20 mouse cellular contexts compared by ENCODE assay signal in the genomic region with DNA sequence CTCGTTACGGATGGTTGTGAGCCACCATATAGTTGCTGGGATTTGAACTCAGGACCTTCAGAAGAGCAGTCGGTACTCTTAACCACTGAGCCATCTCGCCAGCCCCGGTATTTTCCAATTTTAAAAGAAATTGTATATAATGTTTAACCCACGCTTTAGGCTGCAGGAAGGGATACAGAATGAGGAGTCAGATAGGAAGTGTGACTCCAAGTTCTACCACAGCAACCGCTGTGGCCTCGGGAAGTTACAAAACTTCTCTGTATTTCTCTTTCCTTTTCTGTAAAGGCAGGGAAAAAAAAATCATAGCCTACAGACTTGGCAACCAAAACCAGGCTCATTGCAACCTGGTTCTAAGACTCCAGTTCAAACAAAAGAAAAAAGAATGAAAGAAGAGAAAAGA.
DNase-seq lines count a peak whose midpoint lies in the region; ATAC-seq and TF ChIP-seq lines count a peak whose summit lies in the region.
"Had no signal": no experiment of that assay in that cellular context is flagged by ENCODE, and none has a peak within 500 bp of the region (broad histone marks: within the 10 kb centered on the region; RNA-seq: fewer than 3 reads in every experiment).

No protein-coding gene starts in this region.

- no peak for TF ChIP-seq CTCF in heart, postnatal 0 days (IDR thresholded peaks at IDR 0.05; ENCODE audit: low read depth)
- TF ChIP-seq CTCF in lung, postnatal 0 days (IDR thresholded peaks at IDR 0.05): no peak

- no peaks in the 10 kb centered on the region for H3K9me3 ChIP-seq in heart, embryonic 10.5 days
- H3K9me3 ChIP-seq in heart, postnatal 0 days (replicated peaks; ENCODE audit: control insufficient read depth, low read length): no peaks in the 10 kb centered on the region
- H3K9me3 ChIP-seq in lung, postnatal 0 days (ENCODE audit: low read length): no peaks in the 10 kb centered on the region
- H3K9me3 ChIP-seq: forebrain, embryonic 12.5 days; hindbrain, embryonic 15.5 days; intestine, embryonic 15.5 days; limb, embryonic 13.5 days; liver, embryonic 15.5 days had no signal

- intact Hi-C loops in heart, postnatal 10 days (cut with DNase I): no loop called here

- H3K9ac ChIP-seq in heart, postnatal 0 days (replicated peaks; ENCODE audit: low read depth, low read length): no peak overlapping the region
- no peak overlapping the region for H3K9ac ChIP-seq in lung, postnatal 0 days (replicated peaks; ENCODE audit: low read depth)
- H3K9ac ChIP-seq: forebrain, embryonic 12.5 days; hindbrain, embryonic 15.5 days; intestine, embryonic 15.5 days; limb, embryonic 13.5 days; liver, embryonic 15.5 days had no signal

- ATAC-seq in heart, postnatal 0 days (ENCODE audit: insufficient read depth, low read depth): no peak
- ATAC-seq in lung, postnatal 0 days: no peak

- peak overlapping the region; percentile 82 for H3K27ac ChIP-seq in heart, embryonic 10.5 days
- H3K27ac ChIP-seq in heart, postnatal 0 days (ENCODE audit: low read depth): peak overlapping the region; percentile 92
- H3K27ac ChIP-seq in lung, postnatal 0 days (ENCODE audit: low read length): no peak overlapping the region
- H3K27ac ChIP-seq: forebrain, embryonic 12.5 days; hindbrain, embryonic 15.5 days had no signal

- H3K27me3 ChIP-seq in heart, embryonic 10.5 days (ENCODE audit: insufficient read depth, poor library complexity, severe bottlenecking): no peaks in the 10 kb centered on the region
- no peaks in the 10 kb centered on the region for H3K27me3 ChIP-seq in heart, postnatal 0 days (ENCODE audit: control insufficient read depth, insufficient read depth, low read length)
- no peaks in the 10 kb centered on the region for H3K27me3 ChIP-seq in lung, postnatal 0 days (replicated peaks; ENCODE audit: insufficient read depth, low read length)
- H3K27me3 ChIP-seq: CH12.LX; forebrain, embryonic 12.5 days; hindbrain, embryonic 15.5 days; intestine, embryonic 15.5 days; limb, embryonic 13.5 days; liver, embryonic 15.5 days had no signal

- no peaks in the 10 kb centered on the region for H3K36me3 ChIP-seq in heart, embryonic 10.5 days
- H3K36me3 ChIP-seq in heart, postnatal 0 days (replicated peaks; ENCODE audit: control insufficient read depth, insufficient read depth, low read length): no peaks in the 10 kb centered on the region
- H3K36me3 ChIP-seq in lung, postnatal 0 days (ENCODE audit: insufficient read depth, low read length): no peaks in the 10 kb centered on the region
- H3K36me3 ChIP-seq: forebrain, embryonic 12.5 days; hindbrain, embryonic 15.5 days; intestine, embryonic 15.5 days; limb, embryonic 13.5 days; liver, embryonic 15.5 days had no signal

- H3K4me2 ChIP-seq in heart, postnatal 0 days (ENCODE audit: low read depth, low read length): no peak overlapping the region
- H3K4me2 ChIP-seq in lung, postnatal 0 days (replicated peaks; ENCODE audit: low read depth, low read length): no peak overlapping the region
- H3K4me2 ChIP-seq: forebrain, embryonic 12.5 days; hindbrain, embryonic 15.5 days; intestine, embryonic 15.5 days; liver, embryonic 15.5 days had no signal

- TF ChIP-seq EP300 in heart, postnatal 0 days (IDR thresholded peaks at IDR 0.05; ENCODE audit: low read depth): no peak
- TF ChIP-seq EP300 in lung, postnatal 0 days (IDR thresholded peaks at IDR 0.05): no peak

- WGBS in heart, embryonic 10.5 days: 90% methylated on average over 8 of the region's 8 CpGs
- WGBS in heart, postnatal 0 days: 72% methylated on average over 8 of the region's 8 CpGs
- 71% methylated on average over 8 of the region's 8 CpGs for WGBS in lung, postnatal 0 days

- H3K4me1 ChIP-seq in heart, embryonic 10.5 days: peaks cover 30% of the 10 kb centered on the region
- H3K4me1 ChIP-seq in heart, postnatal 0 days (ENCODE audit: control insufficient read depth, insufficient read depth): peaks cover 26% of the 10 kb centered on the region
- no peaks in the 10 kb centered on the region for H3K4me1 ChIP-seq in lung, postnatal 0 days (ENCODE audit: insufficient read depth, low read depth, low read length)
- H3K4me1 ChIP-seq: hindbrain, embryonic 15.5 days had no signal

- no peak overlapping the region for H3K4me3 ChIP-seq in heart, embryonic 10.5 days
- no peak overlapping the region for H3K4me3 ChIP-seq in heart, postnatal 0 days (ENCODE audit: low read depth, low read length)
- no peak overlapping the region for H3K4me3 ChIP-seq in lung, postnatal 0 days (ENCODE audit: low read depth, low read length)
- H3K4me3 ChIP-seq: forebrain, embryonic 12.5 days; hindbrain, embryonic 15.5 days; intestine, embryonic 15.5 days; limb, embryonic 13.5 days; liver, embryonic 15.5 days had no signal

- no peak for DNase-seq in heart, embryonic 10.5 days (ENCODE audit: low spot score)
- DNase-seq in heart, adult 11 months: no peak
- no peak for DNase-seq in heart, postnatal 0 days (ENCODE audit: low spot score)
- no peak for DNase-seq in heart, postnatal 10 days
- DNase-seq in lung, postnatal 0 days (ENCODE audit: low spot score): peak; percentile 32
- DNase-seq in lung, postnatal 14 days: no peak
- DNase-seq in gastrocnemius, adult 18-20 months (ENCODE audit: low spot score): no peak
- DNase-seq: adrenal gland, postnatal 25 days; cerebellum, adult 11 months; embryo, embryonic 11 days; kidney, adult 9 months; right cerebral cortex, postnatal 14 days; spleen, adult 18-20 months; thymus, postnatal 36 days had no signal
